Mouse (Mus musculus) lung, embryonic 14.5 days (tissue): ENCODE data around the gene Pdia3. TPM values are rescaled to one million over a fixed set of nuclear protein-coding genes. Genes with fewer than 3 reads are reported as not detected.

Experiments
- ATAC-seq: fragments of 200-750 bp; cut with Nextera tagmentation; 2 replicates; pipeline ENCODE4 v1.8.0; 2017; ENCODE audit warnings: mild to moderate bottlenecking, moderate TSS enrichment, moderate library complexity; ENCODE audit not compliant: insufficient read depth
- DNase-seq: peaks from one replicate; pipeline ENCODE4 v3.0.0-alpha.2; 2015
- H3K27ac ChIP-seq: fragments of 300-500 bp; sonication (generic); 2 replicates; pipeline ENCODE4 v1.5.1; 2014; ENCODE audit warnings: low read depth, mild to moderate bottlenecking, moderate library complexity
- H3K27me3 ChIP-seq: fragments of 300-500 bp; sonication (generic); 2 replicates; pipeline ENCODE4 v1.6.1; 2014; ENCODE audit warnings: low read length, control low read depth; ENCODE audit not compliant: insufficient read depth
- H3K36me3 ChIP-seq: fragments of 300-500 bp; sonication (generic); 2 replicates; pipeline ENCODE4 v1.6.1; 2014; ENCODE audit warnings: control low read depth; ENCODE audit not compliant: insufficient read depth
- H3K4me1 ChIP-seq: fragments of 300-500 bp; sonication (generic); 2 replicates; pipeline ENCODE4 v1.6.1; 2014; ENCODE audit warnings: antibody characterized with exemption, control low read depth; ENCODE audit not compliant: insufficient read depth
- H3K4me2 ChIP-seq: fragments of 300-500 bp; sonication (generic); 2 replicates; pipeline ENCODE4 v1.6.1; 2014; ENCODE audit warnings: mild to moderate bottlenecking
- H3K4me3 ChIP-seq: fragments of 300-500 bp; sonication (generic); 2 replicates; pipeline ENCODE4 v1.5.1; 2014; ENCODE audit warnings: low read depth, low read length
- H3K9ac ChIP-seq: fragments of 300-500 bp; sonication (generic); 2 replicates; pipeline ENCODE4 v1.6.1; 2014
- H3K9me3 ChIP-seq: fragments of 300-500 bp; sonication (generic); 2 replicates; pipeline ENCODE4 v1.6.1; 2016; ENCODE audit warnings: low read depth, low read length, control low read depth
- CTCF ChIP-seq: IDR thresholded peaks from 2 replicates; pipeline ENCODE4 v1.5.1; 2016; ENCODE audit warnings: antibody characterized with exemption, low read depth
- WGBS: fragments of 180-500 bp; shearing (Covaris S2); extraction: QIAGEN DNeasy Blood & Tissue Kit; methylation state at CpG from one replicate; pipeline ENCODE4 v1.1.7; 2014; 5-methylcytosine and 5-hydroxymethylcytosine counted together
- polyA plus RNA-seq: library from polyadenylated mRNA; unstranded; fragments of >200 nt; fragmentation: Nextera tagmentation; extraction: Ambion mirVana; gene quantifications from 2 replicates; pipeline ENCODE4 v1.2.1, GENCODE M21; 2014

Pdia3 gene
- polyA plus RNA-seq, 1 experiment from 2014 or later = 628 TPM

- Histone ChIP-seq H3K27ac (no peak overlapping the region), H3K36me3 (peaks cover 26% of the 10 kb centered on the region), H3K9ac (peak overlapping the region; percentile 56), H3K4me2 (peak overlapping the region; percentile 65), H3K27me3 (no peaks in the 10 kb centered on the region; the same call in 1 of the 2 replicates), H3K4me3 (peak overlapping the region; percentile 42), H3K9me3 (no peaks in the 10 kb centered on the region), H3K4me1 (peaks cover 4% of the 10 kb centered on the region)
- WGBS = 2% methylated on average over 30 of the region's 30 CpGs
- DNase-seq = peak; percentile 65
- peak; percentile 86 for ATAC-seq
- no peak for TF ChIP-seq CTCF
Measured at GRCm38 (mm10) chr2:121442259-121443067, 28.9 kb downstream of the Pdia3 start.

GRCm38 (mm10) chr2:121443068-121443349 lies 29.4 kb downstream of the Pdia3 start:
- DNase-seq = no peak
- TF ChIP-seq CTCF = no peak
- Histone ChIP-seq H3K9ac (peak overlapping the region; percentile 56), H3K4me3 (peak overlapping the region; percentile 42), H3K36me3 (peaks cover 20% of the 10 kb centered on the region), H3K27me3 (no peaks in the 10 kb centered on the region; the same call in 1 of the 2 replicates), H3K27ac (no peak overlapping the region), H3K4me2 (peak overlapping the region; percentile 65), H3K4me1 (peaks cover 4% of the 10 kb centered on the region), H3K9me3 (no peaks in the 10 kb centered on the region)
- ATAC-seq = no peak
- 13% methylated on average over 8 of the region's 8 CpGs for WGBS

DNA sequence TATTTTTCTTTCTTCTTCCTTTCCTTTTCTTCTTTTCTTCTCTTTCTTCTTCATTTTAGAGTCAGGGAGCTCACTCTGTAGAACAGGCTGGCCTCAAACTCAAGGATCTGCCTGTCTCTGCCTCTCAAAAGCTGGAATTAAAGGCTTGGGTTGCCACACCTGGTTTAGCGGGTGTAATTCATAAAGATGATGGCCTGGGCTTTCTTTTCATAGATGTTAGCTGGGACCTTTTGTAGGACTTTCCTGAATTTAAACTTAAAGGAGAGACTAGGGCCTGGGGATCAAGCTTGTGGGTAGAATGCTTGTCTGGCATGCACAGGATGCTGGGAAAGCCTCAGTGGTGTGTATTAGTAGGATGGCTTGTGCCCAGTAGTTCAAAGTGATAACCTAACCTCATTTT lies 30.6 kb downstream of the Pdia3 start, which contains the start of gene Ell3:
TSS of gene Ell3 (minus strand) at position 101 of the 400 bp plus-strand sequence.
- DNase-seq (no peak), ATAC-seq (no peak)
- H3K4me1 ChIP-seq = peaks cover 4% of the 10 kb centered on the region
- 83% methylated on average over 1 of the region's 1 CpGs for WGBS
- H3K36me3 ChIP-seq = peaks cover 9% of the 10 kb centered on the region
- no peaks in the 10 kb centered on the region; the same call in 1 of the 2 replicates for H3K27me3 ChIP-seq
- H3K4me2 ChIP-seq = peak within 1 kb of the TSS; percentile 65
- H3K27ac ChIP-seq = no peak within 1 kb of the TSS
- peak within 1 kb of the TSS; percentile 42; the same call in 1 of the 2 replicates for H3K4me3 ChIP-seq
- H3K9ac ChIP-seq = peak within 1 kb of the TSS; percentile 56; the same call in 1 of the 2 replicates
- H3K9me3 ChIP-seq = no peaks in the 10 kb centered on the region
- no peak for TF ChIP-seq CTCF

- H3K9ac ChIP-seq = no peak overlapping the region
- DNase-seq = no peak
- H3K4me1 ChIP-seq = peaks cover 5% of the 10 kb centered on the region
- no peaks in the 10 kb centered on the region for H3K9me3 ChIP-seq
- ATAC-seq = no peak
- no peak for TF ChIP-seq CTCF
- WGBS = 70% methylated on average over 3 of the region's 3 CpGs
- no peak overlapping the region for H3K4me2 ChIP-seq
- no peak overlapping the region for H3K4me3 ChIP-seq
- H3K27ac ChIP-seq = no peak overlapping the region
- no peaks in the 10 kb centered on the region for H3K36me3 ChIP-seq
- H3K27me3 ChIP-seq = no peaks in the 10 kb centered on the region; the same call in 1 of the 2 replicates
Measured at GRCm38 (mm10) chr2:121445117-121445516, 31.5 kb downstream of the Pdia3 start.

GRCm38 (mm10) chr2:121446506-121446905 lies 32.9 kb downstream of the Pdia3 start:
- Histone ChIP-seq H3K4me3 (no peak overlapping the region), H3K27ac (no peak overlapping the region), H3K4me1 (peaks cover 8% of the 10 kb centered on the region), H3K4me2 (no peak overlapping the region), H3K9me3 (no peaks in the 10 kb centered on the region), H3K9ac (no peak overlapping the region), H3K36me3 (peaks cover 7% of the 10 kb centered on the region), H3K27me3 (no peaks in the 10 kb centered on the region; the same call in 1 of the 2 replicates)
- WGBS = 83% methylated on average over 4 of the region's 4 CpGs
- TF ChIP-seq CTCF = no peak
- no peak for DNase-seq
- no peak for ATAC-seq

- TF ChIP-seq CTCF = no peak
- DNase-seq (no peak), ATAC-seq (no peak)
- H3K9me3 ChIP-seq = no peaks in the 10 kb centered on the region
- no peak overlapping the region for H3K27ac ChIP-seq
- H3K4me1 ChIP-seq = peaks cover 8% of the 10 kb centered on the region
- no peak overlapping the region for H3K4me3 ChIP-seq
- H3K27me3 ChIP-seq = no peaks in the 10 kb centered on the region; the same call in 1 of the 2 replicates
- H3K4me2 ChIP-seq = no peak overlapping the region
- WGBS = 75% methylated on average over 3 of the region's 3 CpGs
- no peak overlapping the region for H3K9ac ChIP-seq
- peaks cover 10% of the 10 kb centered on the region for H3K36me3 ChIP-seq
Measured at GRCm38 (mm10) chr2:121447006-121447405, 33.4 kb downstream of the Pdia3 start.

- ATAC-seq (no peak), DNase-seq (peak; percentile 80)
- TF ChIP-seq CTCF = peak; percentile 31
- Histone ChIP-seq H3K27me3 (no peaks in the 10 kb centered on the region), H3K9me3 (no peaks in the 10 kb centered on the region), H3K36me3 (peaks cover 21% of the 10 kb centered on the region), H3K4me2 (peak overlapping the region; percentile 86), H3K4me3 (peak overlapping the region; percentile 99), H3K4me1 (peaks cover 5% of the 10 kb centered on the region; the same call in 1 of the 2 replicates), H3K9ac (peak overlapping the region; percentile 62), H3K27ac (peak overlapping the region; percentile 97)
- 11% methylated on average over 9 of the region's 9 CpGs for WGBS
Measured at GRCm38 (mm10) chr2:121448136-121448535, 34.6 kb downstream of the Pdia3 start.
